Mouse (Mus musculus) CD8-positive naive resting alpha-beta T cell, adult 2 months (primary cell): ENCODE data around the gene Cmtm3.

ENCODE experiments used
- DNase-seq, 2 experiments: peaks; one replicate each; pipeline ENCODE4 v3.0.0; 2022; ENCODE audit warnings: low read depth in 2 of 2, low spot score in 2 of 2

Gene Cmtm3

DNA sequence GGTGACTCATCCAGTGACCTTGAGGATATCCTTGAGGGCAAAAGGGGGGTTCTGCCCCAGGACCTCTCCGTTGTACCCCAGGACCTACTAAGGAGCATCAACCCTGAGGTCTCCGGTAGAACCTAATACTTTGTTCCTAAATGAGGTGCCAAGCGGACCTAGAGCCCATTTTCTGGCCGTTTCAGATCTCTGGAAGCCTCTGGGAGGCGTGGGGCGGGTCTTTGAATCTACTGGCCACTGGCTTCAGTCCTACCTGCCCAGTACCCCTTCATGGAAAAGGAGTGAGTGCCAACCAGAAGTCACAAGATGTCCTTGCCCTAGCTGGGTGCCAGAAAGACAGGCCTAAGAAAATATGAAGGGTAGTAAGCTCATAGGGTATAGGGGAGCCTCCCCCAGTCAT lies 2.5 kb downstream of the Cmtm3 start:
- DNase-seq, result no peak

DNA sequence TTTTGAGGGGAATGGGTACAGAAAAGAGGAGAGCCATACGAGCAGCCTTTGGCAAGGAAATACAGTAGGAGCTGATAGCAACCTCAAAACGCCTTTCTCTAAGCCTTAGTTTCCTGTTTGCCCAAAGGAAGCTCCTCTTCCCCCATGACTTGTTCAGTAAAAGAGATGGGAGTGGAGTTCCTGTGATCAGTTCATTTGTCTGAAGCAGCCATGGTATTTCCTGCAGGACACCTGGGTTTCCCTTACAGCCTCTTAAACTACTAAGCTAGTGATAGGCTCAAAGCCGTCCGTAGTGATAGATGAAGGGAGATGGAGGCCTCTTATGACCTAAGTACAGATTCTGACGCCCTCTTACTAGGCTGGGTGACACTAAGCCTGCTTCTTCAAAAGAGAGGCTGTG lies 3.2 kb downstream of the Cmtm3 start:
- DNase-seq, result no peak

DNA sequence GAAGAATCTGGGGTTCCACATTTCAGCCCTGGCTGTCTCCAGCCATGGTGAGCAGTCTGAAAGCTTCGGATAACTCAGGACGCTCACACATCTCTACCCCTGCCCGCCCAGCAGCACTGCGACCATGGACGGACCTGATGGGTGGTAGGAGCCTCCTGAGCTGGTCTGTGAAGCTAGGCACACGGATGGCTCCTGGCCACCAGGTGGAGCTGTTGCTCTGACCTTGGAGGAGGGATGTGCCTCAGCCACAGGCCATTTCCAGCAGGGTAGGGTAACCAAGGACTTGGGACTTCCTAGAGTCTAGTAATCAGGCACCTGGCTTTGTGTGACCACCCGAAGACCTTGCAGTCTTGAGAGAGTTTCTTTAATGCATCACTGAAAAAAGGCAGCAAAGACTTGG lies 4.7 kb downstream of the Cmtm3 start:
- DNase-seq, result peak; percentile 71 to 79

DNA sequence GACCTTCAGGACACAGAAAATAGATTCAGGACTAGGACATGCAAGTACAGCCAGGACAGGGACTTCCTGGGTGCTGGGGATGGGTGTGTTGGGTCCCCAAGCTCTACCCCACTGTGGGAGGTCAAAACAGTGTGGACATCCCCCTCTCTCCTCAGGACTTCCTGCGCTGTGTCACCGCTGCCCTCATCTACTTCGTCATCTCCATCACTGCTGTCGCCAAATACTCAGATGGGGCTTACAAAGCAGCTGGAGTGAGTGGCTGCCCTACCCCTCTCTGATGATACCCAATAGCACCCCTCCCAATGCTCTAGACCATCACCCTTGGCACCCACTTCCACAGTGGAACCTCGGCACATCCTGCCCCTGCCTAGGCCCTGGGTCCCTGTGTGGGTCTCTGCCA lies 5.4 kb downstream of the Cmtm3 start:
- no peak for DNase-seq

- no peak for DNase-seq
These were observed 7.5 kb downstream of the Cmtm3 start for GRCm38 (mm10) chr8:104346706-104347105.

DNA sequence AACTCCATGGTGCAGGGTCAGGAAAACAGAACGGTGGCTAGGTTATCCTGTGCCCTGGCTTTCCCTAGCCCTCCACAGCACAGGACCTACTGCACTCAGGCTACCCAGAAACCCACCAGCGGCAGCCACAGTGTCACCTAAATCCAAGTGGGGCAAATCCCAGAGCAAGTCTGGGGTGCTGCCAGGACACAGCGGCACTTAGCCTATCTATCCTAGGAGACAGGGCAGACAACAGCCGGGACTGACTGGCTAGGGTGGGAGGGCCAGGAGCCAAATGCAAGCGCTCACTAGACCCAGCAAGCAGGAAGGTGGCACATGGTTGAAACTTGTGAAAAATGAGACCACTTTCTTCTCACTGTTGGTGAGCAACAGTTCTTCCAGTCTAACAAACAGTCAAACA lies 9.8 kb downstream of the Cmtm3 start:
- no peak for DNase-seq

- DNase-seq, result no peak
These were observed 10.8 kb downstream of the Cmtm3 start for GRCm38 (mm10) chr8:104350047-104350446.

- DNase-seq, result no peak
These were observed 14.0 kb downstream of the Cmtm3 start for GRCm38 (mm10) chr8:104353186-104353585.

- DNase-seq, result no peak
These were observed 15.3 kb downstream of the Cmtm3 start for GRCm38 (mm10) chr8:104354504-104354903.

DNA sequence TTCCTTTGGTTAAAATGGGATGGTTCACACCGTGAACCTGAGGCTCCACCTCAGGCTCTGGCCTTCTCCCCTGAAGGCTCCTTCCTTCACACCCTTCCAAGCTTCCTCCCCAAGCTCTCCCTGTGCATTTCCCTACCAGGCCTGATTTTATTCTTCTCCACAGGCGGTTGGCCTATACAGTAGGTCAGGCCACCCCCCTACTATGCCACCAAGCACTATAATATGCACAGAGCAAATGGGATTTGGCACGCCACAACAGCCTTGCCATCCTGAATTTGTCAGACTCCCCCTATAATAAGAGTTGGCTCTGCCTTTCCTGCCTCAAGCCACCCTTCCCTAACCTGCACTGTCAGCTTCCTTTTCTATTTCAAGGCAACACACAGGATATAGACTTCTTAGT lies 19.4 kb downstream of the Cmtm3 start:
- no peak for DNase-seq

DNA sequence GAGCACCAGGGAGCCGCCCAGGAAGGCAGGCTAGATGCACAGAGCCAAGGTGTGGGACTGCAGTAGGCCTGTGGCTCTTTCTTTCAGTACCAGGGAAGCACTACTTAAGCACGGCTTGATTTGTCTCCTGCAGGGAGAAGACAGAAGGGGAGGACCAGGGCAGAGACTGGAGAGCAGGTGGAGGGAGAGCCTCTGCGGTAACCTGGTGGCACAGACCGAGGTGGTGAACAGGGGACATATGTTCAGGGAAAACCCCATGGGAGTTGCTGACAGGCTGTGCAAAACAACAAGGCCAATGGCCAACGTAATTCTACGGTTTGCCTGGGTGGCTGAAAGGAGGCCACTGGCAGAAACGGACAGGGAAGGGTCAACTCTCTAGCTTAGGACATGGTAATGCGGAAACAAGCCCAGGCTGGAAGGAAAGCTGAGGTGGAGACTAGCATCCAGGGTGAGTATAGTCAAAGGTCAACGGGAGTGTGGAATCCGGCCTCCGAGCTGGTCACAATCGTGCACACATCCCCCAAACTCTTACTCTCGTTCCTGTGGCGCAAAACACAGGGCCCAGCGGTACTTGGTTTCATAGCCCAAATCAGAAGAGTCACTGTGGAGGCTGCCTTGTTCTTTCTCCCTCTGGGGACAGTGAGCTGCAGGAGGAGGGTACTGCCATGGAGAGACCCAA lies 20.7 kb downstream of the Cmtm3 start:
- DNase-seq, result no peak

GRCm38 (mm10) chr8:104365695-104366094 lies 26.5 kb downstream of the Cmtm3 start:
- DNase-seq, result no peak

DNA sequence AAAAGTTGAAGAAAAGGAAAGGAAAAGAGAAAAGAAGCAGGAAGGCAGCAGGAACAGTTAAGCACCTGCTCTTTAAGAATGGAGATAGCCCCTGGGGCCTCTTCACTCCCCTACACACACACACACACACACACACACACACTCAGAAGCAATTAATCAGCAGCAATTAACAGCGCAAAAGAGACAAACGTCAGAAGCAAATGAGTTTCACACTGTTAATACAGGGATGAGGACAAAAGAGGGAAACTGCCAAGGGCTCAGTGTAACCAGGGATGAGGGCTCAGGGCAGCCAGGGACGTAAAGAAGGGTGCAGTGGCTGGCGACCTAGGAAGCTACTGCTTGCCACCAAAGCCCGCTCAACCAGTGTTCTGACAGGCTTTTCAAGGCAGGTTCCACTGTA lies 28.2 kb downstream of the Cmtm3 start:
- no peak for DNase-seq

DNA sequence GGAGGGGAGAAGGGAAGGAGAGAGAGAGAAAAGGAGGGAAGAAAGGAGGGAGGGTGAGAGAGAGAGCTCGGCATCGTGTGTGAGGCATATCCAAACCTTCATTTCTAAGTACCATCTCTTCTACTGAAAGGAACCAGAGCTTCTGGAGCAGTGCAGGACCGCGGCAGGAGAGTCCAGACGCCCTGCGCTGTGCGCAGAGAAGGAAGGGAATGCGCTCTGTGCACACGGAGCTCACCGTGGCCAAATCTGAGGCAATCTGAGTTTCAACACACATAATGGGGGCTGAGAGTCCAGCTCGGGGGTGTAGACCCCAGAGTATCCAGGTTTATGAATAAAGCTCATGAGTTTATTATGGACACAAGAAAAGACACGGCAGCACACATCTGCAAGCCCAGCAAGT lies 30.4 kb downstream of the Cmtm3 start:
- DNase-seq, result no peak

DNA sequence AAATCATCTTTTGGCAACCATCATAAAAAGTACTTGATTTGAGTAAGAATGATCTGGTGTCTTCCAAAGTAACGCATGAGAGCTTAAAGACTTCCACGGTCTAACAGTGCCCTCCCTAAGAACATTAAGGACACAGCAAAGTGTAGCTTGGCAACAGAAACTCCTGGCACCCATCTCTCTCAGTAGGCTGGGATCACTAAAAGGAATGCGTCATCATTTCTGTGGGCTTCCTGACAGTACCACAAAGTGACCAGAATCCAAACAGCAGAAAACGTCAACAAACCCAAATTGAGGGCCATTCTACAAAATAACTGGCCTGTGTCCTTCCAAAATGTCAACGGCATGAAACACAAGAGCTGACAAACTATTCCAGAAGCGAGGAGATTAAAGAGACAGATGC lies 30.9 kb downstream of the Cmtm3 start:
- no peak for DNase-seq

GRCm38 (mm10) chr8:104371121-104371520 lies 31.9 kb downstream of the Cmtm3 start:
- no peak for DNase-seq

- DNase-seq, result no peak
These were observed 34.6 kb downstream of the Cmtm3 start for GRCm38 (mm10) chr8:104373779-104374178.

GRCm38 (mm10) chr8:104374269-104374668 lies 35.1 kb downstream of the Cmtm3 start:
- DNase-seq, result no peak

- no peak for DNase-seq
These were observed 35.9 kb downstream of the Cmtm3 start for GRCm38 (mm10) chr8:104374864-104375846.

- no peak for DNase-seq
These were observed 36.7 kb downstream of the Cmtm3 start for GRCm38 (mm10) chr8:104375959-104376358.

GRCm38 (mm10) chr8:104376669-104377068 lies 37.5 kb downstream of the Cmtm3 start:
- no peak for DNase-seq

GRCm38 (mm10) chr8:104379301-104379836 lies 40.2 kb downstream of the Cmtm3 start:
- no peak for DNase-seq
